Mouse (Mus musculus) adipocyte (in vitro differentiated cells): ENCODE results near the gene Scn4a.

Experiments used
- DNase-seq: peaks from one replicate; pipeline ENCODE4 v3.0.0-alpha.2; 2016; ENCODE audit warnings: low spot score

Scn4a gene

DNA sequence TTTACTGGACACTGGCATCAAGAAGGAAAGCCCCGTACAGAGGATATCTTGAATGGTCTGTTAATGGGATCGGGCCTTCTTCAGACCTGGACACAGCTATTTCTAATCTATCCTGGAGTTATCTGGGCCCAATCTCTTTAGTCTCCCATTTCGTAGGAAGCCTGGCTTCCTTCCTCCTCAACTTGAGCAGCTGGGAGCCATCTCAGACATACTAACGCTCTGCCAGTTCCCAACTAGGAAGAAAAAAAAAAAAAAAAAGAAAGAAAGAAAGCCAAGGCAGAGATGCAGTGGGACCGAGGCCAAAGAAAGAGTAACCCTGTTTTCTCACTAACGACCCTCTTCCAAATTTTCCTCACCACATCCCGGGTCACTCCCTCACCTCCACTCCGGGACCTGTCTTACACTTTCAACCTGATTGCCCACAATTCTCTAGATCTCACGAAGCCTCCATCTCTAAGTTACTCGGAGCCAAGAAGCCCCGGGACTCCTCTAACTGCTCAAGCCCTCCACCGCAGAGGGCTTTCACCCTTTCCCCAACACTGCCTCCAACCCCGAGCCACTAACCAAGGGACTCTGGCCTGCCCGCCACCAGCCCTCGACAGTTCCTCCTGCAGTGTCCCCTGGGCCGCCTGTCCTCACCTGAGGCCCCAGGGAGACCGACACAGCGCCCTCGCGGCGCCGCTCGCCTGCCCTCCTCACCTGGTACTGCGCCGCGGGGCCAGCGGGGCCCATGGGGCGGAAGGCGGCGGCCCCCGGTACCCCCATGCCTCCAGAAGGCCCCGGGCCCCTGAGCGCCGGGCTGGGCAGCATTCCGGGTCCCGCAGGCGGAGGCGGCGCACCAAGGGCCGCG is 81.1 kb downstream of the Scn4a start:
- DNase-seq: peak; percentile 45

DNA sequence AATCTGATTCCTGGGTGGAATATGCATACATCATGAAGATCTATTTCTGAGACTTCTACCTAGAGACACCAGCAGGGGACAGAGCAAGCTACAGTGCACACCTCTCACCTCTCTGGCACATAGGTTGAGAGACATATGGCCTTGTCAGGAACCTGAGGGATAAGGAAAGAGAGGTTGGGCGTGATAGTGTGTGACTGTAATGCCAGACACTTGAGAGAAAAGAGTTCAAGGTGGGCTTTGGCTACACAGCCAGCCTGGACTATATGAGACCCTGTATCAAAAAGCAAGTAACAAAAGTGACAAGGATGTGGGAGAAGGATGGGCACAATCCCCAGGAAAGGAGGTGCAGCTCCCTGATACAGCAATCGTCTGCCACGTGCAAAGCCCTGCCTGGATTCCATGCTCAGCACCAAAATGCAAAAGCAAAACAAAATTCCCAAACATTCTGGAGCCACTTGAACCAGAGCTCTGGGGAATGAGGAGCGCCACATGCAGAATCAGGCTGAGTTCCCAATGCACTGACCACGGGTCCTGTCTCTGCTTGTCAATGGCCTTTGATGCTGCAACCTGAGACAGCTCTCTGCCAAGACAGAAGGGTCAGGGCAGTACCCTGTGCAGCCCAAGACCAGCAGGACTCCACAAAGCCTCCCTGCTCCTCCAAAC is 81.8 kb downstream of the Scn4a start:
- DNase-seq: peak; percentile 41

DNA sequence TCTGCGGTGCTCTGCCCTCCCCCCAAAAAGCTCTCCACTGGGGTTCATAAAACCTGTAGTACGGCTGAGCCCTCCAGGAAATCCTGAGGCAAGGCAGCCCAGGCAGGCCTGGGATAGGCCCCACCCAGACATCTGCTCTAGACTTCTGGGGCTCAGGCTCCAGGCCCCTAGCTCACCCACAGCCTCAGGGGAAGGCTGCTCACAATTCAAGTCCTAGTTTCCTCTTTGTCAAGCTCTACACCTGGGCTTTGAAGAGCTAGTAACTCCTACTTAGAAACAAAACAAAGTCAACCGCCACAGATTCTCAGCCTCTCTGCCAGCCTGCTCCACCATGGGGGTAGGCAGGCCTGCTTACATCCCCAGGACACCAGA is 84.0 kb downstream of the Scn4a start:
- DNase-seq: peak; percentile 38
